Mouse (Mus musculus) heart, adult 9 months (tissue): ENCODE data around the gene Acadm.

Experiments
- DNase-seq, 2 experiments: peaks; one replicate each; pipeline ENCODE4 v3.0.0; 2022; ENCODE audit warnings: low spot score in 2 of 2

The Acadm gene

DNA sequence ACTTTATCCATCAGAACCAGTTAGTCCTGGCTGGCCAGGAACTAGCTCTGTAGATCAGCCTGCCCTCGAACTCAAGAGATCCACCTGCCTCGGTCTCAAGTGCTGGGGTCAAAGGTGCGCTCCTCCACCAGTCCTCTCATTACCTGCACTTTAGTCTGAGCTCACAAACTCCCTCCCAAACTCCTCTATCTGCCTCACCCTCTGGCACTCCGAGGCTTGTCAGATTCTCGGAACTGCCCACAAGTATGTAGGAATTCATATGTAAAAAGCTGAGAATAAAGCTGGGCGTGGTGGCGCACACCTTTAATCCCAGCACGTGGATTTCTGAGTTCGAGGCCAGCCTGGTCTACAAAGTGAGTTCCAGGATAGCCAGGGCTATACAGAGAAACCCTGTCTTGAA, 3.9 kb downstream of the Acadm start:
- no peak for DNase-seq

DNA sequence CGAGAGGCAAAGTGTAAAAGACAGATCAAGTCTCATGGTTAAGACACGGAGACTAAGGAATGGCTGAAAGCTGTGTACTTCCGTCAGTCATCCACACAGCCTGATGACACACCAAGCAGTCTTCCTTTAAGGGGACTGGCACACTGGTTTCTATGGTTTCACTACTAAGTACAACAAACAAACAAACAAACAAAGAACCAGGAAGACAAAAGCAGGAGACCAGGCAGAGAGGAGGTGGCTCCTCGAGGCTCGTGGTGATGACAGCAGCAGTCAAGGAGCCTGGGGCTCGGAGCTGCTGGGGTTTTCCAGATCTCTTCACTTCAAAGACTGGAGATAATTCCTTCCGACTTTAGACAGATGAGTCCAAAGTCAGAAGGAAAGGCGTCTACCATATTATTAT, 4.4 kb downstream of the Acadm start:
- DNase-seq: no peak

DNA sequence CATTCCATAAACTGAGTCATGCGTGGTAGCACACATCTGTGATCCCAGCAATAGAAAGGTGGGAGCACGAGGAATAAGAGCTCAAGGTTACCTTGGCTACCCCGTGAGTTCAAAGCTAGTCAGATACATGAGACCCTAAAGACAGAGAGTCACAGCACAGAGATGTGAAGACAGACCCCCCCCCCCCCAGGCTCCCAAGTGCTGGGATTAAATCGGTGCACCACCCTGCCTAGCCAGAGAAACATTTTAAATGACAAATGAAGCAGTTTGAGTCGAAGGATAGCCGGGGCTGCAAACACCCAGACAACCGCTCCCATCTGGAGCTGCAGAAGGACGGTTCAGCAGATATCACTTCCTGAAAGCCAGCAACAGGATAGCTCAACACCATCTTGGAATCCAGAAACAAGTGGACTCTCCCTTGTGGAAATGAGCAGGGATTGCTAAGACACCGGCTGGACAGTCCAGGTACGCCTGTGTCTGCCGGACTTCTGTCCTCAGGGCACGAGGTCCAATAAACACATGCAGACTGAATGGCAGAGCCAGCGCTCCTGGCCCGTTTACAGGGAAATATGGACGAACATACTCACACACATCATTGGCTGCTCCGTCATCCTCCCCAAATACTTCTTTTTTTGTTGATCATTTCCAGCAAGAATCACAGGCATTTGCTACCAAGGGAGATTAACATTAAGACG, 7.2 kb downstream of the Acadm start:
- no peak for DNase-seq

DNA sequence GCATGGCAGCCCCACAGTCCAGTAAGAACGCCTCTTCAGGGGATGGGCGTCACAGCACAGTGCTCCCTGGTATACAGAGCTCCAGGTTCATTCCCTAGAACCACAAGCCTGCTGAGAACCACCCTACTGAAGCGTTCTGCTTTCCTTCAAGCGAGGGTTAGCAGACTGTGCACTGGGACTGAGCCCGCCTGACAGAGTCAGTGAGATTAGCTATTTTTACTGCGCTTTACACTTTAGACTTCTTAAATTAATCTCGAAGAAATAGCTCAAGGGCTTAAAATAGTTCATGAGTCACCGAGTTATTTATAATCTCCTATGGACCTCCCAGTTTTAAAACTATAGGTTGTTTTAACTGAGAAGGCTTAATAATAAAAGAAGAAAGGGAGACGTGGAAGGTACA, 8.6 kb downstream of the Acadm start:
- peak; percentile 36 to 46 for DNase-seq

DNA sequence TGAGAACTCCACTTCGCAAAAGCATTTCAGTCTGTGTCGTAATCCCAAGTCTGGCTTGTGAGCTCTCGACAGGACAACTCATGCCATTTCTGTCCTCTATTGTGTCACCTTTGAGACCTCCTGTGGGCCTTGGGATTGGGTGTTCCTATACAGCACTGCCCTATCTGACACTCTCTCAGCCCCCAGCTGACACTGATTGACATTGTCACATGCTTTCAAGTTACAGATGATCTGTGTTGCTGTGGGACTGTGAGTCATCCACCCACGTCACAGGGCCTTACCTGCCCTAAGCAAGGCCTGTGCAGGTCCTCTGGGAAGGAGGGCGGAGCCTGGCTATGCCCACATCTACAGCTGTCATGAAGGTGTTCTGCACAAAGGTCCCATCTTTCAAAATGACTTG, 12.0 kb downstream of the Acadm start:
- DNase-seq: no peak

DNA sequence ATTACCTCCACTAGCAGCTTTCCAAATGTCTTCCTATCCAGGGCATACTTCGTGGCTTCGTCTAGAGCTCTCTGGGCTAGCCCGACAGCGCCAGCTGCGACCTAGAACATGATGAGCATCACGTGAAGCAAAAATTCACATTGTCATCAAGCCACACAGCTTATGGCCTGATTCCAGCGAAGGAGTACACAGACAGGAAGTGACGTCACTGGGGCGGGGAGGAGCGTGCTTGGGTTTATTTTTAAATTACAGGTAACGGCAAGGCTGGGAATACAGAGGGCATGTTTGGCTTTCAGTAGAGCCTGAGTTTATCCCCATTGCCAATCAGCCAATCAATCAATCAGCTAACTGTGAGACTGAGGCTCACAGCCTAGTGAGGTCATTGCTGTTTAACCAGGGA, 14.9 kb downstream of the Acadm start:
- DNase-seq: no peak

DNA sequence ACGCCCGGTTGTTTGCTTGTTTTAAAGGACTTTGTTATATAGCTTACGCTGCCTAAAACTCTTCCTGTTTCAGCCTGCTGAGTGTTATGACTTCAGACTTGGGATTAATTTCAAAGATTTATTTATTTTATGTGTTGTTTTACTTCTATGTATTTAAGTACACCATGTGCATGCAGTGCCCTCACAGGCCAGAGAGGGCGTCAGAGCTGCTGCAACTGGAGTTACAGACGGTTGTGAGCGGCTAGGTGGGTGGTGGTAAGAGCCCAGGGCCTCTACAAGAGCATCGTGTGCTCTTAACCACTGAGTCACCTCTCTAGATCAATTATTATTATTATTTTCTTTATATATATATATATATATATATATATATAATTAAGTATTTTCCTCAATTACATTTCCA, 18.1 kb downstream of the Acadm start:
- DNase-seq: no peak

DNA sequence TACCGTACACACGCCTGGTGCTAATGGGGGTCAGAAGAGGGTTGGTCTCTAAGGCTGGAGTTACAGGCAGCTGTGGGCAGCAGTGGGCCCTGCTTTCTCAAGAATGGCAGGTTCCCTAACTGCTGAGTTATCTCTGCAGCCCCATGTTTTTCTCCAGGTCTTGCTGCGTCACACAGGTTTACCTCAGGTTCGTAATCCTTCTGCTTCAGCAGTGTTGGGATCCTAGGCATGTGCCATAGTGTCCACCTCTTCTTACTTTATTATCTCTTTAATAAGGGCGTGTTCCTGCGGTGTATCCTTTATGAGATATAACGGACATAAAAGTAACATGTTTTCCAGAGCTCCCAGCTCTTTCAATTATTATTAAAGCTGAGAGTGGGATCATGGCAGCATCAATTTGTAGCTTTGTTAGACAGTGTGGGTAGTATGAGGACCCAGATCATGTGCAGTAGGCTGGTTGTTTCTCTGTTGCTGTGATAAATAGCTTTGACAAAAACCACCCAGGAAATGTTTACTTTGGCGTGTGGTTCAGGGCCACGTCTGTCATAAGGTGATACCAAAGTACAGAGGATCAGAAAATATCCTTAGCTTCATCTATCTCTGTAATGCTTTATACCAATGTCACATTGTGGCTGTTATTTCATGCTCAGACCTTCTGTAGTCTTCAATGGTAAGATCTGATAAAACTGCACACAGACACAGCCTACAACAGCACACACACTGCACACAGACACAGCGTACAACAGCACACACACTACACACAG, 23.1 kb downstream of the Acadm start:
- DNase-seq: no peak

DNA sequence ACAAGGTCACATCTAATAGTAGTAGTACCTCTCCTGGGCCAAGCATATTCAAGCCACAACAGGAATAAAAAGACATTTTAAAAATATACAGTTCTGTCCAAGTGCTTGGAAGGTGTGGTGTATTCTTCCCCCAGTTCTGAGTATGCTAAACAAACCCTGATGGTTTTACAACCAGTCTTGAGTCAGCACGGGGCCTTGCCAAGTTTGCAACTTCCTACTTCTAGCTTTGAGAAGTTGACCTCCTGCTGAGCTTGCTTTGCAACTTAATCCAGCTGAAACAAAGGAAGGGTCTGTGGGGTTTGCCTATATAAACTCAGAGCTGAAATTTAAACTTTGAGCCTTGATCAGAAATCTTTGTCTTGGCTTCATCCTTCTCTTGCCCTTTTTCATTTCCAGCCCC, 27.2 kb downstream of the Acadm start:
- DNase-seq: no peak

DNA sequence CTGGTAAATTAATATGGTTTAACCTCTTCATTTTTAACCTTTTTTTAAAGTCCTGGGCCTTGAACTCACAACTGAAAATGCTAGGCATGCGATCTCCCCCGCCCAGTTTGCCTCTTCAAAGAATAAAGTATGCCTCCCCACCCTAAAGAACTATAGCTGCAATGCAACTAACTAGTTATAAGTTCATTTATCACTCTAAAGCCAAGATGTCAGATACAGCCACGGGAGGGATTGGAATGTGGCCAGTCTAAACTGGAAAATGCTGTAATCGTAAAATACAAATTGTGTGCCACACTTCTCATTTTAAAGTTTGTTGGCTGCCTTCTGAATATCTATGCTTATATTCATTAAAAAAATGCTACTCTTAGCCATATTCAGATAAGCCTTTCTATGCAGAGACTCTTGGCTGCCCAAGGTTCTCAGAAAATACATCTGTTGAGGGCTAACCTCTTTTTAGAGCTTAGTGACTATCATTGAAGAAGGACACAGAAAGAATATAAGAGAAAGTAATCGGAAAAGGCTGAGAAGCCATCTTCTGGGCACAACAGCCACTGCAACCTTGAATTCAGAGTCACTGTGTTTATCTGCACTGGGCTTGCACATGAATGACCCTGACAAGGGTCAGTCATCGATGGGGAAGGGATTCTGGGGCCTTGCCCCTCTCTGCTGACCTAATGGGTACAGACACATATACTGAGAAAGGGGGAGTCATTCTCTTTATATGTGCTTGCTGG, 30.8 kb downstream of the Acadm start:
- no peak for DNase-seq

DNA sequence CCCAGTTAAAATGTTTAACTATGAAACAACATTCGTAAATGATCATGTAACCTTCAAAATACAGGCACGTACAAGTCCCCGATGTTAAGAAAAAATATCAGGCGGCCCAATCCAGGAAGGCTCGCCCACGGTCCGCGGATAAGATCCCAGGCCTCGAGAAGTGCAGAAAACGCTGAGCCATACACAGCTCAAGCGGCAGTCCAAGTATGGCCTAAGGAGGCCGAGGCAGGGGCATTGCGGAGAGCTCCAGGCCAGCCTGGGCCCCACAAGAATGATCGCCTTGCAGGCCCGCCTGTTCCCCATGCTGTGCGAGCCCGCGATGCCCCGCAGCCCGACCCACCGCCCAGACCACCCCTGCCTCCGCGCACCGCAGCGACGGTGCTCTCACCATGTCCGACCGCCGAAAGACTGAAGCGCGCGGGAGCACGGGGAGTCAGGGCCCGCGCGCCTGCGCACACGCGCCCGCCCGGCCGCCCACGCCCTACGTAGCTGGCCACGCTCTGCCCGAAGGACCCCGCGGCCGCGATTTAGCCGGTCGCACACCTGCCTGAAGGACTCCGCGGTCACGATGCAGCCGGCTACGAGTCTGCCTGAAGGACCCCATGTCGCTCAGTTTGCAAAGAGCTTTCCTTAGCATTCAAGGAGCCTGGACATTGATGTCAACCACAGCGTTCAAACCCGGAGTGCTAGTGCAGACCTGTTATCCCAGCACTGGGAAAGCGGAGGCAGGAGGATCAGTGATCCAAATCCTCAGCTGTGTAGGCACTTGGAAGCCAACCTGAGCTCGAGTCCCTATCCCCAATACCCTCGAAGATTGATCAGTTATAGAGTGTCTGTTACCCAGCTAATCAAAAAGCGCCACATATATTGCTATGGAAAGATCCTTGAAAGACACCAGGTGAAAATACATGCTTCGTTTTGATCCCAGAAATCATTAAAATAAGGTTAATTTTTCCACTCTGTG, 31.6 kb downstream of the Acadm start, which contains the start of gene Rabggtb:
TSS of gene Rabggtb (minus strand) at position 464 of the 964 bp plus-strand sequence.
- DNase-seq: peak; percentile 94 to 95

DNA sequence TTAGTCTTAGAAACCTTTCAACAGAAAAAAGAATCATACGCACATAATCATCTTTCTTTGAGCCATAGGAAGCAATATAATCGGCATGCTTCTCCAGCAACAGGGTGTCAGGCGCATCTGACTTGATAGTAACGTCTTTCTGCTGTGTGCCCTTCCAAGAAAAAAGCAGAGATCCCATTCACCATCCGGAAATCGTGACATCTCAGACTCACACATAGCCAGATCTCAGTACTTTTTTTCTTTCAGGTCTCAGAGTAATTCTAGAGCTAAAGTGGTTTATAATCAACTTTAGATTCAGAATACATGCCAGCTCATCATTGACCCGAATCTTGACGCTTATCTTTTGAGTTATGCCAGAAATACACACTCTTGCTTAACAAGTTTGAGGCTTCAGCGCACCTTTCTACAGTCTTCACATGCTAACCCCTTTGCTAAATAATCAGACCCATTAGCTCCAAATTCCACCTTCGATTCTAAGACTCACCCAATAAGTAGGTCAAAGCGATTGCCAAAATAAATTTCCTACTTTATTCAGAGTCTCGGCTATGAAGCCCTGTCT, 32.5 kb downstream of the Acadm start:
- DNase-seq: no peak

DNA sequence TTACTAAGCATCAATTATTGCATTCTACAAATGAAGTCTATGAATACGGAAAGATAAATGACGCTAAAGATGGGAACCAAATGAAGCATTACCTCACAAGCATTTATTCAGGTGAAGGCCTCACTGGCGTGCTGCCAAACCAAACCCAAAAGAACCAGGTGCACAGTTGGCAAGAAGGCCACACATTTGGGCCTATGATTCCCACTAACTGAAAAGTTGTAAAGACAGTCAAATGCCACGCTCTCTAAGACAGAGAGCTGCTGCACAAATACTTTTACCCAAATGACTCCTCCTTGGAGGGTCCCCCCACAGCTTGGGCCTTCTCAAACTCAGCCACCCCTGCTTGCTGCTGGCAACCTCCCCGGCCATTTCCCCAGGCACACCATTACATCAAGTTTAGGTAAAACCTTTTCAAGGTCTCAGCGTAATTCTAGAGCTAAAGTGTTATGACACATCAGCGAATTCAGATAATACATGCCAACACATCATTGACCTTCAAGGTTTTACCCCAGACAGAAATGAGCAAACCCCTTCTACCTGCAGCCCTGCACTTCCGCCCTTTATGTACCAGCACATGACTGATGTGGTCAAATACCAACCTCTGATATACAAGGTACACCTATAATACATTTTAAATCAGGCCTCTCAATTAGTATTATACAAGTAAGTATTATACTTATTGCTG, 33.1 kb downstream of the Acadm start:
- DNase-seq: no peak

DNA sequence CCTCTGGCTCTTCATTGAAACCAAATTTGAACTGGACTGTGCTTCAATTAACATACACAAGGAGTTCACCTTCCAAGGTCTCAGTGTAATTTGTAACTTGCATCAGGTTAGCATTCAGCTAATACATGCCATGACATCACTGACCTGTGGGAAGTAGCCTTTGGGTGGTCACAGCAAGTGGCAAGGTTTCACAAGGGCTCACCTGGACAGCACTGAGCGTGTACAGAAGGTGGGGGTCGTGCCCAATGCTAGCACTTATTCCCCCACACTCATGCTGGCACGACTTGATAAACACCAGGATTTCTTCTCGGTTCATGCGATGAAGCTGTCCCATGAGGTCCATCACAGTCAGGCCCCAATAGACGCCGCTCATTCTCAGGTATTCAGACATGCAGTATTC, 33.9 kb downstream of the Acadm start:
- no peak for DNase-seq

DNA sequence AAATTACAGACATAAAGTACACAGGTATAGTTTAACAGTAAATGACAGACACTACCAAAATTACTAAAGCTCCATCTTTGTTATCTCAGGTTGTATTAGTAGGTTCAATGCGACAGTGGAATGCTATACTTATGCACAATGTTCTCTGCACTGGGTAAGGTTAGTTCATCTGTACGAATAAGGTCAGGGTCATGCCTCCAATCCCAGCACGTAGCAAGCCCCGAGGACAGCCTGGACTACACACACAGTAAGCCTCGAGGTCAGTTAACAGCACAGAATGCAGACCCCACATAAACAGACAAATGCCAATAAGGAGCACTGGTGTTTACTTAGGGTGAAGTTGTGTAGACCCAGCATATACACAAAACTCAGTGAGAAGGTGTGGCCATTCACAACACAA, 35.5 kb downstream of the Acadm start:
- no peak for DNase-seq

DNA sequence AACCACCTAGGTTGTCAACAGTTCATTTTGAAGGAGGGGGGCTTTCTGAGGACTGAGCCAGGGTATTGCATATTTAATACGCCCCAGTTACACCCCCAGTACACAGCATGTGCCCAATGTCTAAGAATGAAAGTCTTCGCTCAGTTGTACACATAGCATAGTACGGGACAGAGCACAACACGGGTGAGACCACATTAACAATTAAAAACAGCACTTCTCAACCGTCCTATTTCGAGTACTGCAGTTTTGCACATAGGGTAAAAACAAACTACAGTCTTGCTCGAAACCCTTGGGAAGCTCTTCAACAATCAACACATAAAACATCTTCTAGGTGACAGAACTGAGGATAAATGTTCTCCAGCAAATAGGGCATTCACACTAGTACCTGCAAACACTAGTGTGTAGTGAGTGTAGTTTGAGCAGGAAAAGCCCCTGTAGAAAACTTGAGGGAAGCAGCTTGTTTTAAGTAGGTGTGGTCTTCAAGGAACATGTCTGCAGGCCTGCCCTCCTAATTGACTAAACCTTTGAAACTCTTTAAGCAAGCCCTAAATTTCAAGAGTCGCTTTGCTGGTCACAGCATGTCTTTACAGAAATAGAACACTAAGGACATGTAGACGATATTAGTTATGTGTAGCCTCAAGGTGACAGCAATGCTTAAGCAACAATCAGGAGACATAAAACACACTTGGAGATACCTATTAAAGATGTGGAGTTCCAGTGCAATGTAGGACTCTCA, 38.1 kb downstream of the Acadm start, which contains the start of gene Msh4:
TSS of gene Msh4 (minus strand) at position 3 of the 736 bp plus-strand sequence.
- no peak for DNase-seq

DNA sequence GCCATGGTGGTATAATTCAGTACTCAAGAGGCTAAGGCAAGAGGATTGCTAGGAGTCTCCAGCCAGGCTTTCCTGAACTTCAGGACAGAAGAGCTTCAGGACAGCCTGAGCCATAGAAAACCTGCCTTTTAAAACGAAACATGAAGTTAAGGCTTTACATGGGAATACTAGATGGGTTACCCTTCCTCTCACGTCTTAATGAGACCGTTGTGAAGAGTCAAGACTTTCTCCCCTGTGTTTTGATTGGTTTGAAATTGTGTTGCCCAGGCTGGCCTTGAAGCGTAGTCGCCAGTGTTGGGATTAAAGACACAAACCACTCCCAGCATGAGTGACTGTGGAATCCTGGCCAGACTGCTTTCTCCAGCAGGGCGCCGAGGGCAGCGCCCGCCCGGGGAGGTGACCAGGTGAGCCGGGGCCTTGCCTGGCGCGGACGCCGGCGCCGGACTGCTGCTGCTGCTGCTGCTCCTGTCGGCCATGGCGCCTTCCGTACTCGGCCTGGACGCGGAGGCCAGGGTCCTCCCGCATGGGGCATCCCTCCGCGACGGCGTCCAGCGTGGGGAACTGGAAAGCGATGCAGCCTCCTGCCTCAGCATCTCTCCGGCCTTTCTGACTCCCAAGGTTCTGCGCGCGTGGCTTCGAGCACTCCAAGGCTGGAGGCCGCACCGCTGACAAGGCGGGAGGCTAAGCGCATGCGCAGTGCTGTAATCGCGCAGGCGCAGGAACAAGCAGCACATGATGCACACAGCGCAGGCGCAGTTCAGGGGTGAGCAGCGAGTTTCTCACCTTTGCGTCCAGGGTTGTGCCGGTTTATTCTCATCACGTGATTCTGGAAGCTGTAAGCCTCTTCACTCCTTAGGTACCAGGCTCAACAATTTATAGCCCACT, 38.9 kb downstream of the Acadm start:
- DNase-seq: no peak

DNA sequence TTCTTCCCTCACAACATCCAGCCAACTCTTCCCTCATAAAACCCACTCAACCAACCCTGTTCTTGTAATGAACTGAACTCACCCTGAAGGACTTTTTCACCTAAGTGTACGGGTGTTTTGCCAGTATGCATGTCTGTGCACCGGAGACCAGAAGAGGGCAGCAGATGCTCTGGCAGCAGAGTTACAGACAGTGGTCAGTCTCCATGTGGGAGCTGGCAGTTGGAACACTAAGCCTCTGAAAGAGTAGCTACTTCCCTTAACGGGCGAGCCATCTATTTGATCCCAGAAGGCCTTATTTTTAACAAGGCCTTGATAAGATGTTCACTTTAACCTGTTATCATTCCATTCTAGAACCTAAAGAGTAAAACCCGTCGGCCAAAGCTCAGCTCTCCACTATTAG, 39.8 kb downstream of the Acadm start:
- DNase-seq: peak in 1 of 2 experiments; percentile 26

DNA sequence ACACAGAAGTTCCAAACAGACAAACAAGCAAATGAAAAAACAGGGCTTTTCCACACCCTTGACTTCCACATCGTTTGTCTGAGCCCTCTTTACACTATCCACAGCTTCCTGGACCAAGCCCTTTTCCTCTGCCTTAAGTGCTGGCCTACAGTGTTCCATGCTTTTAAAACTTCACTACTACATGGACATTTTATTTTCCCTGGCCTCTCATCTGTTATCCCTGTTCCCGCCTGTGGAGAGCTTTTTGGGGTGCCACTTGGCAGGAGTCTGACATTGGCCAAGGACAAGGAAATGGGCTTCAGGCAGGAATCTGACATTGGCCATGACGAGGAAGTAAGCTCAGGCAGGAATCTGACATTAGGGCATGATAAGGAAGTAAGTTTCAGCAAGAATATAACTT, 41.8 kb downstream of the Acadm start:
- no peak for DNase-seq
